Mouse (Mus musculus): ENCODE data around the gene Galr2. TPM values are rescaled to one million over a fixed set of nuclear protein-coding genes. Genes with fewer than 3 reads are reported as not detected.

Galr2 gene
- polyA plus RNA-seq, 1 experiment from 2014 or later, result 0.55 TPM

DNA sequence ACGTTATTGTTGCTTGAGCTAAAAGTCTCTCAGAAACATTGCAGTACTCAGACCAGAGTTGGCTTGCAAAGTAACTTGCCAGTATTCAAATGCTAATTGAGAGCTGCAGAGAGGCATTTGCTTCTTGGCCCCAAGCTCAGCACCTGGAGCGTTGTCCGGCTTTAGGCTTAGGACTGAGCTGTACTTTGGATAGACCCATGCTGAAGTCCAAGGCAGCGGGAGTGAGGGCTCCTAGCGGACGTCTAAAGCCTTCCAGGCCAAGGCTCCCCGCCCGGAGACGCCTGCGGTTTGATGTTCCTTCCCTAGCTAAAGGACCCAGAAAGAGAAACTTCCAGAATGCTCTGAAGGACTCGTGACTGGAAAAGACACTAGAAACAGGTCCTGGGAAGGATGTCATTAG lies 1.4 kb downstream of the Galr2 start:
- Histone ChIP-seq H3K27me3 (ENCODE audit: control insufficient read depth, insufficient read depth, low read length) (peaks cover 59% of the 10 kb centered on the region), H3K27ac (no peak overlapping the region), H3K4me2 (replicated peaks) (peak overlapping the region; percentile 52; the same call in 1 of the 2 replicates), H3K4me1 (replicated peaks; ENCODE audit: control insufficient read depth, insufficient read depth, low read length) (peaks cover 9% of the 10 kb centered on the region), H3K4me3 (replicated peaks; ENCODE audit: low read length) (no peak overlapping the region), H3K9ac (no peak overlapping the region), H3K36me3 (replicated peaks; ENCODE audit: control insufficient read depth, insufficient read depth) (0 out of 2 replicates have a peak, but pooled peaks cover under 1% of the 10 kb centered on the region), H3K9me3 (ENCODE audit: control insufficient read depth, low read length) (no peaks in the 10 kb centered on the region)
- ATAC-seq (ENCODE audit: low FRiP score) (no peak), DNase-seq (ENCODE audit: low spot score) (peak; percentile 25)
- 2% methylated on average over 11 of the region's 11 CpGs for WGBS

DNA sequence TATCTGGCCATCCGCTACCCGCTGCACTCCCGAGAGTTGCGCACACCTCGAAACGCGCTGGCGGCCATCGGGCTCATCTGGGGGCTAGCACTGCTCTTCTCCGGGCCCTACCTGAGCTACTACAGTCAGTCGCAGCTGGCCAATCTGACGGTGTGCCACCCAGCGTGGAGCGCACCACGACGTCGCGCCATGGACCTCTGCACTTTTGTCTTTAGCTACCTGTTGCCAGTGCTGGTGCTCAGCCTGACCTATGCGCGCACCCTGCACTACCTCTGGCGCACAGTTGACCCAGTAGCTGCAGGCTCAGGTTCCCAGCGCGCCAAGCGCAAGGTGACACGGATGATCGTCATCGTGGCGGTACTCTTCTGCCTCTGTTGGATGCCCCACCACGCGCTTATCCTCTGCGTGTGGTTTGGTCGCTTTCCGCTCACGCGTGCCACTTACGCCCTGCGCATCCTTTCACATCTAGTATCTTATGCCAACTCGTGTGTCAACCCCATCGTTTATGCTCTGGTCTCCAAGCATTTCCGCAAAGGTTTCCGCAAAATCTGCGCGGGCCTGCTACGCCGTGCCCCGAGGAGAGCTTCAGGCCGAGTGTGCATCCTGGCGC lies 2.3 kb downstream of the Galr2 start:
- DNase-seq (ENCODE audit: low spot score) (no peak), ATAC-seq (ENCODE audit: low FRiP score) (peak; percentile 45; the same call in 1 of the 2 replicates)
- Histone ChIP-seq H3K27me3 (ENCODE audit: control insufficient read depth, insufficient read depth, low read length) (peaks cover 59% of the 10 kb centered on the region), H3K27ac (no peak overlapping the region), H3K9me3 (ENCODE audit: control insufficient read depth, low read length) (no peaks in the 10 kb centered on the region), H3K9ac (no peak overlapping the region), H3K4me3 (replicated peaks; ENCODE audit: low read length) (no peak overlapping the region), H3K4me1 (replicated peaks; ENCODE audit: control insufficient read depth, insufficient read depth, low read length) (peaks cover 9% of the 10 kb centered on the region), H3K4me2 (replicated peaks) (no peak overlapping the region), H3K36me3 (replicated peaks; ENCODE audit: control insufficient read depth, insufficient read depth) (peaks cover 10% of the 10 kb centered on the region)
- 15% methylated on average over 48 of the region's 48 CpGs for WGBS

DNA sequence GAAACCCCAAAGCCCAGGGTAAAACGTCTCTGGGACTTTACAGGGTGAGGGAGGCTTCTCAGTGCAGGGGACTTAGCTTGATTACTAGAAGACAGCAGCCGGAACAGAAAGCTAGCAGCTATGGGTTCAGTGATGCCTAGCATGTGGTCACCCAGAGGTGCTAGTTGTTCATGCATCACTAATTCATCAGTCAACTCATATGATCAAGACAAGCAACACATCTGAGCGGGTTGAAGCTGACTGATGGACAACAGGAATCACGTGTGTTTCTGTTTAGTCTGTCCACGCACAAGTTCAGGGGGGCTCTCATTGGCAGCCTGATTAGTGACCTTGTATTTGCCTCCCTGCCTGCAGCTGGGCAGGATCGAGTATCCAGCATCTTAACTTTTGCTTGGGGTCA lies 3.2 kb downstream of the Galr2 start:
- WGBS, result 68% methylated on average over 6 of the region's 6 CpGs
- ATAC-seq (ENCODE audit: low FRiP score) (no peak), DNase-seq (ENCODE audit: low spot score) (no peak)
- no peak overlapping the region for H3K4me2 ChIP-seq (replicated peaks)
- no peaks in the 10 kb centered on the region for H3K9me3 ChIP-seq (ENCODE audit: control insufficient read depth, low read length)
- H3K27ac ChIP-seq, result no peak overlapping the region
- H3K36me3 ChIP-seq (replicated peaks; ENCODE audit: control insufficient read depth, insufficient read depth), result peaks cover 20% of the 10 kb centered on the region
- peaks cover 59% of the 10 kb centered on the region for H3K27me3 ChIP-seq (ENCODE audit: control insufficient read depth, insufficient read depth, low read length)
- H3K4me3 ChIP-seq (replicated peaks; ENCODE audit: low read length), result no peak overlapping the region
- H3K9ac ChIP-seq, result no peak overlapping the region
- H3K4me1 ChIP-seq (replicated peaks; ENCODE audit: control insufficient read depth, insufficient read depth, low read length), result peaks cover 9% of the 10 kb centered on the region

DNA sequence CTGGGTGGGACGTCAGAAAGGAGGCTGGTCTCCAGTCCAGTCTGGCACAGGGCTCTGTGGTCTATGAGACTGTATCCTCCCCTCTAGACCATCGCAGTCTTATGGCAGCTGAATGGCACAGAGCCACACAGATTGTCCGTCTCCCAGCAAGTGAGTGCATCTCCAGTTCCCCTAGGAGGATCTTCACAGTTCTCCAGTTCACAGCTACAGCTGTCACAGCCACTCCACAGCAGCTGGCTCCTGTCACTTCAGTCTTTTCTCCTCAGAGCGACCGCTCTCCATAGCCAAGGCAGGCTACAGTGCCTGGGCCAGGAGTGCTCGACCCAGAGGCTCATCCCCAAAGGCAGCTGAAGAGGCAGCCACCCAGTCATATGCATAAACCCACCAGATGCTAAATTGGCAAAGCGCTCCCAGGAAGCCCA lies 5.0 kb downstream of the Galr2 start:
- no peaks in the 10 kb centered on the region for H3K9me3 ChIP-seq (ENCODE audit: control insufficient read depth, low read length)
- WGBS, result 55% methylated on average over 7 of the region's 7 CpGs
- H3K4me2 ChIP-seq (replicated peaks), result no peak overlapping the region
- H3K36me3 ChIP-seq (replicated peaks; ENCODE audit: control insufficient read depth, insufficient read depth), result peaks cover 38% of the 10 kb centered on the region
- 0 out of 2 replicates have a peak overlapping the region, but pooled peaks have one; percentile 5 for H3K27ac ChIP-seq
- no peak overlapping the region for H3K9ac ChIP-seq
- H3K4me3 ChIP-seq (replicated peaks; ENCODE audit: low read length), result no peak overlapping the region
- DNase-seq (ENCODE audit: low spot score) (no peak), ATAC-seq (ENCODE audit: low FRiP score) (no peak; the same call in 1 of the 2 replicates)
- H3K4me1 ChIP-seq (replicated peaks; ENCODE audit: control insufficient read depth, insufficient read depth, low read length), result peaks cover 9% of the 10 kb centered on the region
- peaks cover 47% of the 10 kb centered on the region for H3K27me3 ChIP-seq (ENCODE audit: control insufficient read depth, insufficient read depth, low read length)

DNA sequence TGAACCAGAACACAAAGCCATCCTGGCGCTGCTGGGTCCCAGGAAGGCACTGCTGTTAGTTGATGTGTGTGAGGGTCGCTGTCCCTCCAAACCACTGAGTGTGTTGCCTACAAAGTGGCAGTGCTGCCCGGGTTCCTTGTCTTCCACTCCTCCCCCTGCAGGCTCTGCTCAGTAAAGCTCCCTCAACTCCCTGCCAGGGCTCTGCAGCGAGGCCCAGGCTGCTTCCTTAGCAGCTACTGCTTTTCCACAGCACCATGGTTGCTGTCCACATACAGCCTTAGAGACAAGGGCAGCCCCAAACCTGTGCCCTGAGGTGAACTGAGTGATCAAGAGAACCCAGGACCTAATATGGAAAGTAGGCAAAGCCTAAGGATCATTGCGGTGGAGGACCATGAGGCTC lies 6.6 kb downstream of the Galr2 start:
- no peak overlapping the region for H3K9ac ChIP-seq
- H3K27ac ChIP-seq, result no peak overlapping the region
- DNase-seq (ENCODE audit: low spot score) (no peak), ATAC-seq (ENCODE audit: low FRiP score) (no peak)
- H3K36me3 ChIP-seq (replicated peaks; ENCODE audit: control insufficient read depth, insufficient read depth), result peaks cover 53% of the 10 kb centered on the region
- H3K9me3 ChIP-seq (ENCODE audit: control insufficient read depth, low read length), result no peaks in the 10 kb centered on the region
- 74% methylated on average over 5 of the region's 5 CpGs for WGBS
- peaks cover 31% of the 10 kb centered on the region for H3K27me3 ChIP-seq (ENCODE audit: control insufficient read depth, insufficient read depth, low read length)
- H3K4me2 ChIP-seq (replicated peaks), result no peak overlapping the region
- no peaks in the 10 kb centered on the region for H3K4me1 ChIP-seq (replicated peaks; ENCODE audit: control insufficient read depth, insufficient read depth, low read length)
- H3K4me3 ChIP-seq (replicated peaks; ENCODE audit: low read length), result no peak overlapping the region

DNA sequence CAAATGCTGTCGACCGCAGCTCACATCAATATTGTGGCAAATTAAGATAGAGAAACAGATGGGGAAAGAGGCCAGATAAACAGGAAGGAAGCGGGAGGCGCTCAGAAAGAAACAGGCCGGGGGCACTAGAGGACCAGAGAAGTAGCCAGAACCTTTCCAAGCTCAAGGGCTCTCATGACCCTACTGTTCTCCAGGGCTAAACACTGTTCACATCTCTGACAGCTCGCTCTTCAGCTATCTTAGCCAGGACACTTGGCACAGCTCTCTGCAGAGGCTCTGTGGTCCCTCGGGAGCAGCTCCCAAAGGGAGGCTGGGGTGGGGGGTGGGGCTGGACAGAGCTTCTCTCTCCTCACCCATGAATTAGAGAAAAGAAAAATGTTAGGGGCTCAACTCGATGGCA lies 9.8 kb downstream of the Galr2 start:
- no peak overlapping the region for H3K4me2 ChIP-seq (replicated peaks)
- H3K9me3 ChIP-seq (ENCODE audit: control insufficient read depth, low read length), result no peaks in the 10 kb centered on the region
- no peak overlapping the region for H3K9ac ChIP-seq
- ATAC-seq (ENCODE audit: low FRiP score) (no peak), DNase-seq (ENCODE audit: low spot score) (no peak)
- no peaks in the 10 kb centered on the region for H3K4me1 ChIP-seq (replicated peaks; ENCODE audit: control insufficient read depth, insufficient read depth, low read length)
- 83% methylated on average over 8 of the region's 8 CpGs for WGBS
- 0 out of 2 replicates have a peak, but pooled peaks cover 3% of the 10 kb centered on the region for H3K27me3 ChIP-seq (ENCODE audit: control insufficient read depth, insufficient read depth, low read length)
- H3K4me3 ChIP-seq (replicated peaks; ENCODE audit: low read length), result no peak overlapping the region
- H3K36me3 ChIP-seq (replicated peaks; ENCODE audit: control insufficient read depth, insufficient read depth), result peaks cover 85% of the 10 kb centered on the region
- H3K27ac ChIP-seq, result no peak overlapping the region

DNA sequence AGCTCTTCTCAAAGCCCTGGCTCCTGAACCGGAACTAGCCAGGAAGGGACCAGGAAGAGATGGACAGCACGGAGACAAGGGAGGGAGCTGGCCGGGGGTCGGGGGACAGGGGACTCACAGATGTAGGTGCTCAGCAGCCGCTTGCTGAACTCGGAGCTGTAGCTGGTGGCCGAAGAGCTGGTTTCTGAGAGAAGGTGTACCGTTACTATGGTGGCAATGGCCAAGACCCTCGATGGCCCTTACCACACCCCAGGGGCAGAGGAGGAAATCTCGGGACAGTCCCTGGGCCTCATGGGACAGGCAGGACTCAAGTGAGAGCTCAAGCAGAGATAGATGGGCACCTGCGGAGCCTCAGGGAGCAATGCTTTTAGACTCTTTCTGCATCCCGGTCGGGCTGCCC lies 11.7 kb downstream of the Galr2 start:
- peaks cover 100% of the 10 kb centered on the region for H3K36me3 ChIP-seq (replicated peaks; ENCODE audit: control insufficient read depth, insufficient read depth)
- WGBS, result 94% methylated on average over 13 of the region's 13 CpGs
- ATAC-seq (ENCODE audit: low FRiP score), result no peak

DNA sequence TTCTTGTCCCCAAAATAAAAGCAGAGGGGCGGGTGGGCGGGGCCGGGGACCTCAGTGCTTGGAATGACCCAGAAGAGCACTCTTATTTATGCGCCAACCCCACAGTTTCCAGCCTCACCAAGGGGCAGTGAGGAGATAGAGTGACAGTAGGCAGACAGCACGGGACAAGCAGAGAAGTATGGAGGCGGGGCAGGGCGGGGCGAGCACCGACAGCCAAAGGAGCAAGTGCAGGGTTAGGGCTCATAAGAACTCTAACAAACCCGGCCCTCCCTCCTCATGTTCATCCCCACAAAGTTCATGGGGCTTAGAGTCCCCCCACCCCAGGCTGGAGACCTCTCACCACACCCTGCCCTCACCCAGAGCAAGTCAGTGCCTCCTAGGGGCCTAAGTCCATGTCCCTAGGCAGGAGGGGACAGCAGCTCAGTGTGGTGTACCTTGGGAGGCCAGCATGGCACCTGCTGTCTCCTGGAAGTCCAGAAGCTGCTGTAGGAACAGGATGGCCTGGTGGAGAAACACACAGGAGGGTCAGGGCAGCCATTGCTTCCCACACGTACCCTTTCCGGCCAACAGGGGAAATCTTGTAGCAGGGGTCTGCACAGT lies 12.9 kb downstream of the Galr2 start:
- Histone ChIP-seq H3K4me1 (replicated peaks; ENCODE audit: control insufficient read depth, insufficient read depth, low read length) (no peaks in the 10 kb centered on the region), H3K9ac (no peak overlapping the region), H3K4me3 (replicated peaks; ENCODE audit: low read length) (no peak overlapping the region), H3K27me3 (ENCODE audit: control insufficient read depth, insufficient read depth, low read length) (no peaks in the 10 kb centered on the region), H3K9me3 (ENCODE audit: control insufficient read depth, low read length) (no peaks in the 10 kb centered on the region), H3K4me2 (replicated peaks) (no peak overlapping the region), H3K27ac (no peak overlapping the region), H3K36me3 (replicated peaks; ENCODE audit: control insufficient read depth, insufficient read depth) (peaks cover 99% of the 10 kb centered on the region)
- 82% methylated on average over 12 of the region's 12 CpGs for WGBS
- ATAC-seq (ENCODE audit: low FRiP score) (no peak), DNase-seq (ENCODE audit: low spot score) (no peak)

More for the DNA sequence above, 11.7 kb downstream of the Galr2 start:
- H3K4me1 ChIP-seq (replicated peaks; ENCODE audit: control insufficient read depth, insufficient read depth, low read length), result no peaks in the 10 kb centered on the region
- no peak overlapping the region for H3K27ac ChIP-seq
- no peak for DNase-seq (ENCODE audit: low spot score)
- no peak overlapping the region for H3K9ac ChIP-seq
- no peaks in the 10 kb centered on the region for H3K9me3 ChIP-seq (ENCODE audit: control insufficient read depth, low read length)
- no peaks in the 10 kb centered on the region for H3K27me3 ChIP-seq (ENCODE audit: control insufficient read depth, insufficient read depth, low read length)
- H3K4me3 ChIP-seq (replicated peaks; ENCODE audit: low read length), result no peak overlapping the region
- no peak overlapping the region for H3K4me2 ChIP-seq (replicated peaks)

DNA sequence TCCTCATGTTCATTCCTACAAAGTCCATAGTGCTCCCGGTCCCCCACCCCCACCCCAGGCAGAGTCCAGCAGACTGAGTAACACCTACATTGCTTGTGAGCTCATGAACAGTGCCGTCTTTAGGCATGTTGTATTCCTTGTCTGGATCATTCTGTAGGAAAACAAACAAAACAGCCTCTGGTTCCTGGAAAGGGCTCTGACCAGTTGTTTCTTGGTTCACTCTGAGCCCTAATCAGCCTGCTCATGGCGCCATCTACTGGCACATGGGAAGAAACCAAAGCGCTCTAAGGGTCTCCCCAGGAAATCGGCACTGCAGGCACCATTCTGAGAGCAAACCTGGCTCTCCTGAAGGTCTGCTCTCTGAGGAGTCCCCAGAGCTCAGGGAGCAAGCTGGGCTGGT lies 13.6 kb downstream of the Galr2 start:
- H3K4me1 ChIP-seq (replicated peaks; ENCODE audit: control insufficient read depth, insufficient read depth, low read length), result no peaks in the 10 kb centered on the region
- no peak overlapping the region for H3K4me2 ChIP-seq (replicated peaks)
- no peaks in the 10 kb centered on the region for H3K9me3 ChIP-seq (ENCODE audit: control insufficient read depth, low read length)
- peaks cover 98% of the 10 kb centered on the region for H3K36me3 ChIP-seq (replicated peaks; ENCODE audit: control insufficient read depth, insufficient read depth)
- no peak overlapping the region for H3K27ac ChIP-seq
- 36% methylated on average over 5 of the region's 5 CpGs for WGBS
- no peak overlapping the region for H3K4me3 ChIP-seq (replicated peaks; ENCODE audit: low read length)
- DNase-seq (ENCODE audit: low spot score), result peak; percentile 77
- H3K9ac ChIP-seq, result no peak overlapping the region
- H3K27me3 ChIP-seq (ENCODE audit: control insufficient read depth, insufficient read depth, low read length), result no peaks in the 10 kb centered on the region
- no peak for ATAC-seq (ENCODE audit: low FRiP score)
